Mouse (Mus musculus): ENCODE results near the gene Ift81. TPM values are rescaled to one million over a fixed set of nuclear protein-coding genes. Genes with fewer than 3 reads are reported as not detected.

The Ift81 gene
- polyA plus RNA-seq, 1 experiment from 2014 or later, result 43.0 TPM

Other genes starting within 250 kb of the Ift81 start
- gene Gpn3, start 242.6 kb downstream of the Ift81 start, polyA plus RNA-seq (2015; fragmentation: Nextera tagmentation; extraction: Ambion mirVana), result 69.7 and 74.6 TPM in 2 replicates
- 57.6 and 63.6 TPM in 2 replicates for gene Fam216a, start 242.2 kb downstream of the Ift81 start, polyA plus RNA-seq (2015; fragmentation: Nextera tagmentation; extraction: Ambion mirVana)
- 131 and 169 TPM in 2 replicates for gene Arpc3, start 222.6 kb downstream of the Ift81 start, polyA plus RNA-seq (2015; fragmentation: Nextera tagmentation; extraction: Ambion mirVana)
- gene Anapc7, start 192.8 kb downstream of the Ift81 start, polyA plus RNA-seq (2015; fragmentation: Nextera tagmentation; extraction: Ambion mirVana), result 44.4 and 46.9 TPM in 2 replicates
- gene Atp2a2, start 112.3 kb downstream of the Ift81 start, polyA plus RNA-seq (2015; fragmentation: Nextera tagmentation; extraction: Ambion mirVana), result 37.3 and 37.8 TPM in 2 replicates
- gene P2rx7, start 29.4 kb upstream of the Ift81 start, polyA plus RNA-seq (2015; fragmentation: Nextera tagmentation; extraction: Ambion mirVana), result 0.94 and 1.4 TPM in 2 replicates
- gene P2rx4, start 93.0 kb upstream of the Ift81 start, polyA plus RNA-seq (2015; fragmentation: Nextera tagmentation; extraction: Ambion mirVana), result 20.4 and 25.6 TPM in 2 replicates
- gene Camkk2, start 164.9 kb upstream of the Ift81 start, polyA plus RNA-seq (2015; fragmentation: Nextera tagmentation; extraction: Ambion mirVana), result 35.5 and 39.5 TPM in 2 replicates
- 420 and 439 TPM in 2 replicates for gene Anapc5, start 206.8 kb upstream of the Ift81 start, polyA plus RNA-seq (2015; fragmentation: Nextera tagmentation; extraction: Ambion mirVana)
- 32.3 and 34.2 TPM in 2 replicates for gene Rnf34, start 235.5 kb upstream of the Ift81 start, polyA plus RNA-seq (2015; fragmentation: Nextera tagmentation; extraction: Ambion mirVana)